Mouse (Mus musculus): Measurements from ENCODE around the gene Serpina1f.
"Not testable (repeated sequence)": the region's sequence is repeated elsewhere in the genome, so short reads cannot be mapped to it uniquely, and the experiment has no call there.

The Serpina1f gene

GRCm38 (mm10) chr12:103665286-103665685 lies 30.0 kb downstream of the Serpina1f start:
- intact Hi-C loops (cut with DNase I), result no loop called here

DNA sequence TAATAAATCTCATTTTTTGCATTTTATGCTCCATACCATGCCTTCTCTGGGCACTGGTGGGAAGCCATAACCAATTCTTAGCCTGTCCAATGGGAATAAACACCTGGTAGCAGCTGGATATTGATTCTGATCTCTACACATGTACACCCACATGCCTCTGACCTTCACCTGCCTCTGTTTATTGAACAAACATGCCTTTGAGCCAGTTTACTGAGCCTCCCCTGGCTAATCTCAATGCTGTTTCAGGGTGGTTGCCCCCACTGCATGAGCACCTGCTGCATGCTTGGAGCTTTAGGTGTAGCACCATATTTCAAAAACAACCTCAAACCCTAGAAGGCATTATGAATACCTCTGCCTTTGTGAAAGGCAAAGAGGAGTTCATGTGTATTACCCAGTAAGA lies 33.3 kb downstream of the Serpina1f start:
- intact Hi-C loops (cut with DNase I), result not testable (repeated sequence)

GRCm38 (mm10) chr12:103660076-103660475 lies 35.3 kb downstream of the Serpina1f start:
- intact Hi-C loops (cut with DNase I), result no loop called here

- intact Hi-C loops (cut with DNase I), result no loop called here
Observed at GRCm38 (mm10) chr12:103659171-103659570, 36.2 kb downstream of the Serpina1f start.

GRCm38 (mm10) chr12:103657991-103658390 lies 37.3 kb downstream of the Serpina1f start:
- intact Hi-C loops (cut with DNase I), result no loop called here

DNA sequence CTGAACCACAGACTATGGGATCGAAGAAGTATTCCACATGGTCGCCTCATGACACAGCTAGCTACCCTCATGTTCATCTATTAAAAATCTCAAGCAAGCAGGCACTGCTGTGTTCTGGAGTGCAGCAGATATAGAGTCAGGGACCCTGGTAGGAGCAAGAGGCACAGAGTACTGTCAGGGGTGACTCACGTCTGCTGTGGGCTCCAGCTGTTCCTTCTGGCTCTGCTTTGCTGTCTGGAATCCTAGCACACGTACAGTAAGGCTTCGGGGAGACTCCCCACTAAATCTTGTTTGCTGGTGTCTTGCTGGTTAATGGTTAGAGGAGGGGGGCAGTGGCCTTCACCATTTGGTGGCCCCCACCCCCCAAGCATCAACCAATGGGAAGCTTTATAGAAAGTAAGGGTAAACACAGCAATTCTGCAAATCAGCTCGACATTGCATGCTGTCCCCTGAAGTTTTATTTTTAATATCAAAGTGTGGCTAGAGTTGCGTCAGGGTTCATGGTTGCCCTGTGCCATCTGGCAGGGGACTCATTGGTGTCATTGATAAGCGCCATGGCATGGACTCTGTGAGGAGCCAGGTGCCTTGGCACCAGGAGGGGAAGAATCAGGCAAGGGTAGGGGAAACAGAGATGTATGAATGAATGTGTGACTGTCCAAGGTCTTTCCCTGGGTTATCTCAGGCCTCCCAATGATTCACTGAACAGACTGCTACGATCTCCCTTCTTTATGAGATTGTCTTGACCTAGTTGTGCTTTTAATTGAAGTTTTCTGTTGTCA lies 38.3 kb downstream of the Serpina1f start, which contains the start of gene Serpina6:
Gene Serpina6 (minus strand): TSS at position 365 of the 779 bp plus-strand sequence.
- intact Hi-C loops (cut with DNase I), result no loop called here

DNA sequence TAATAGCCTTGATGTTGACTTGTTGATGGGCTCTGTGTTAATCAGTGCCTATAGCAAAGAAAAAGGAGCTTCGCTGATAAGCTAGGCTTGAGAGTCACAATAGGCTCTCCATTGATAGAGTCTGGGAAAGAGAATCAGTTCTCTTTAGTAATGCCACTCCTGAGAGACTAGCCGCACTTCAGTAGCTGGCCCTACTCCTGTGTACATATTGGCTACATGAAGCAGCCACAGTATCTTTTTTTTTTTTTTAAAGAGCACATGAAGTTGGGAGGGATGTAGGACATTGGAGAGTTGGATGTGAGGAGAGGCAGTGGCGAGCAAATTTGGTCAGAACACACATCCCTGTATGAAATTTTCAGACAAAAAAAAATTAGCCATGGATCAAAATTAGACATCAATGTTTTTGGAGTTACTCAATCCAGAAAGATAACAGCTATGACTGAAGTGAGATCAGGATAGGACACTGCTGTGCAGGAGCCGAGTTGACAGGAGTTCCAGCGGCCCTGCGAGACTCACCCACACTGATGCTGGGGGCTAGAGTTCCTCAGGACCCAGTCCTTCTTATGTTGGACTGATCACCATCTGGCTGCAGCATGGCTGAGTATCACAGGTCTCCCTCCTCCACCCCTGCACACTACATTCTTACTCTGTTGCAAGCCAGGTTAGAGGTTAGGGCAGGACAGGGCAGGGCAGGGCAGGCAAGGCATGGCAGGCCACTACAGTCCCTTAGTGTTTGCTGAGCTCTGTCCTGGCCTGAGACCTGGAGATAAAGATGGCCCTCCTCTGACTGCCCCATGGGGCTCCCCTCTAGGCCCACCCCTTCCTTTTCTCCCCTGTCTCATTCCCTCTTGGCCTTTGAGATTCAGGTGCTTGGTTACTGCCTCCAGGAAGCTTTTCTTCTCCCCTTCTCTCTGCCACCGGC lies 39.9 kb downstream of the Serpina1f start:
- intact Hi-C loops (cut with DNase I), result no loop called here

DNA sequence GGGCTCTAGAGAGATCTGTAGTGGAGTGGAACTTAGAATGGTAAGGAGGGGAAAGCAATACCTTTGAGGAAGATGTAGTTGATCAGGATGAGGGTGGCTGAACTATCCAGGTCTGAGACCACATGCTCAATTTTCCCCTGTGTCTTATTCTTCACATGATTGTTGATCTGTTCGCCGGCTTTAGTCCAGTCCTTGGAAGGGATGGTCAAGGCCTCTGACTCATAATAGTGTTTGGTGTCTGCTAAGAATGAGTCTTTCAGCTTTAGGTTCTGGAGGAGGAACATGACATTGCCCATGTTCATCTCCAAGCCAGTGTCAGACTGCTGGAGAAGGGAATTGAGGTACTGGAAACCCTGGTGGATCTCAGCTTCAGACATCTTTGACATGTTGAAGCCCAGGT lies 41.5 kb downstream of the Serpina1f start:
- intact Hi-C loops (cut with DNase I), result no loop called here

DNA sequence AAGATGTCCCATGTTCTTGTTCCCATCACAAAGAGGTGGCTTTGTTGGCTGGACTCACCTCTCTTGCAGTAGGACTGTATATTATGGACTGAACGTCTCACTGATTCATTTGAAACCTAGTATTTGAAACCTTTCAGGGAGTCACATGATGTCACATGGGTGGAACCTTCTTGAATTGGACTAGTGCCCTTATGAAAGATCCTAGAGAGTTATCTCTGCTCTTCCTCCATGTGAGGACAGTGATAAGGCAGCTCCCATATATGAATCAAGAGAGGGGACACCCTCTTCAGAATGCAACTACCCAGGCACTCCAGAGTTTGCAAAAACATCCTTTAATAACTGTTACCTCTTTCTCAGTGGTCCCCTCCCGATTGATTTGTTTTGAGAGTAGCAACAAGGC lies 49.0 kb downstream of the Serpina1f start:
- intact Hi-C loops (cut with DNase I), result no loop called here

- intact Hi-C loops (cut with DNase I), result loop anchor here (5.0 kb wide), 2 partner anchors 97 to 147 kb away; no protein-coding TSS in a partner anchor
Observed at GRCm38 (mm10) chr12:103644601-103645000, 50.7 kb downstream of the Serpina1f start.

DNA sequence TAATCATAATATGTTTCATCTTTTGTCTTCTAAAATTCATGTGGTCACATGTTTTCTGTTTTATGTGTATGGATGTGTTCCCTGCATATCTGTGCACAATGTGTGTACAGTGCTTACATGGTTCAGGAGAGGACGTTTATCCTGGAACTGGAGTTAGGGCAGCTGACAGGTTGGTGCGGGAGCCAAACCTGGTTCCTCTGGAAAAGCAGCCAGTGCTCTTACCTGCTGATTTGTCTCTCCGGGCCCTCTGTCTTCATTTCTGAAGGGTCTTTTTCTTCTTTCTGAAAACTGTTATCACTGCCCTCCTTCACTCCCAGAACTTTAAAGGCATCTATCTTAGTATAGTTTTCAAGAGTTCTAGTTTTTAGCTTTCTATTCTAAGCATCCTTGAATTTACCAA lies 51.5 kb downstream of the Serpina1f start:
- intact Hi-C loops (cut with DNase I), result loop anchor here (5.0 kb wide), 2 partner anchors 97 to 147 kb away; no protein-coding TSS in a partner anchor

DNA sequence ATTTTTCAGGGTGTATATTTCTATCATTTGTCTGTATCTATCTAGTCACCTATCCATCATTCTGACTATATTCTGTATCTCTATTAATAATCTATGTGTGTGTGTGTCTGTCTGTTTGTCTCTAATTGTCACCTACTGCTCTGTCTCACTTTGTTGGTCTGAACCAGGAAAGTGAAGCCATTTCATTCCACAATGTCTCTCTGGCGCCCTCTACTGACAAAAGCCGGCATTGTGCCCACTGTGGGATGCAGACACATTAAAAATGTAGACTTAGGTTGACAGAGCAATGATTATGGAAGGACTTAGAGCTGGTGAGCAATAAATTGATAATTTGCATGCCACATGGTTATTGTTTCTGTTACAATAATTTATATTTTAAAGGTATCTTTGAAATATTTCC lies 52.0 kb downstream of the Serpina1f start:
- intact Hi-C loops (cut with DNase I), result loop anchor here (5.0 kb wide), 2 partner anchors 96 to 146 kb away; no protein-coding TSS in a partner anchor

Measured in adrenal gland (tissue).